Mouse (Mus musculus) heart, postnatal 0 days (tissue): ENCODE measurements around the gene Kif2a.

Experiments used
- CTCF ChIP-seq: IDR thresholded peaks from 2 replicates; pipeline ENCODE4 v1.5.1; 2016; ENCODE audit warnings: antibody characterized with exemption, control low read depth, low read depth
- EP300 ChIP-seq: IDR thresholded peaks from 2 replicates; pipeline ENCODE4 v1.6.1; 2016; ENCODE audit warnings: antibody characterized with exemption, low read depth

DNA sequence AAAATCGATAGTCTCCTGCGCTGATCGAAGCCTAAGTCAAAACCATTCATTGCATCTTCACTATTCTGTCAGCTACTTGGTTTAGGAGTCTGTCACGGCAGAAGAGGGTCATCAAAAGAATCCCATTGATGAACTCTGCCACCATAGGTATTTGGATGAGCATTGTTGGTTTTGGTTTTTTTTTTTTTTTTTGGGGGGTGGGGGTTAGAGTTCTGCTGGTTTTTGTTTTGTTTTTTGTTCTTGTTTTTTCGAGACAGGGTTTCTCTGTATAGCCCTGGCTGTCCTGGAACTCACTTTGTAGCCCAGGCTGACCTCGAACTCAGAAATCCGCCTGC is 84.8 kb downstream of the Kif2a start:
- TF ChIP-seq CTCF (no peak), EP300 (no peak)
